Mouse (Mus musculus): ENCODE measurements around the gene Cryzl1.
"Not testable (repeated sequence)": the region's sequence is repeated elsewhere in the genome, so short reads cannot be mapped to it uniquely, and the experiment has no call there.

The Cryzl1 gene

DNA sequence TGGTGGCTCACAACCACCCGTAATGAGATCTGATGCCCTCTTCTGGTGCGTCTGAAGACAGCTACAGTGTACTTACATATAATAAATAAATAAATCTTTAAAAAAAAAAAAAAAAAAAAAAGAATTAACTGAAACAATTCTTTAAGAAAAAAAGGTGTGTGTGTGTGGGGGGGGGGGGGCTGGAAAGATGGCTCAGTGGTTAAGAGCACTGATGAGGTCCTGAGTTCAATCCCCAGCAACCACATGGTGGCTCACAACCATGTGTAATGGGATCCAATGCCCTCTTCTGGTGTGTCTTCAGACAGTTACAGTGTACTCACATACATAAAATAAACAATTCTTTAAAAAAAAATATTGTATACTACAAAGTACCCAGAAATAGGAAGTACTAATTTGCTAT lies 83.4 kb downstream of the Cryzl1 start:
- not testable (repeated sequence) for DNase-seq (ENCODE audit: low read depth)

DNA sequence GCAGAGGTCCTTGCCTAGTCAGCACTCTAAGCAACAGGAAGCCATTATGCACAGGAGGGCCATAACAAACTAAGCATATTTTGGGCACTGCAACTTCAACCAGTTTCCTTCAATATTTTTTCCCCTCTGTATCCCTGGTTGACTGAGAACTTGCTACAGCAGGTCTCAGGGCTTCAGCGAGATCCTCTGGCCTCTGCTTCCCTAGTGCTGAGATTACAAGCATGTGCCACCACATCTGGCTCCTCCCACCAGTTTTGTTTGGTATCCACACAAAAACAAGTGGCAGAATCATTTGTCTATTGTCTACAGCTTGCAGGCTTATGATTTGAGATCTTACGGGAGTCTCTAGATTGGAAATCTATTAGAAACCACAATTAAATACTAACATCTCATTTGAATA lies 83.9 kb downstream of the Cryzl1 start:
- no peak for DNase-seq (ENCODE audit: low read depth)

- DNase-seq (ENCODE audit: low read depth) = no peak
These were observed 88.6 kb downstream of the Cryzl1 start for GRCm38 (mm10) chr16:91640171-91640570.

DNA sequence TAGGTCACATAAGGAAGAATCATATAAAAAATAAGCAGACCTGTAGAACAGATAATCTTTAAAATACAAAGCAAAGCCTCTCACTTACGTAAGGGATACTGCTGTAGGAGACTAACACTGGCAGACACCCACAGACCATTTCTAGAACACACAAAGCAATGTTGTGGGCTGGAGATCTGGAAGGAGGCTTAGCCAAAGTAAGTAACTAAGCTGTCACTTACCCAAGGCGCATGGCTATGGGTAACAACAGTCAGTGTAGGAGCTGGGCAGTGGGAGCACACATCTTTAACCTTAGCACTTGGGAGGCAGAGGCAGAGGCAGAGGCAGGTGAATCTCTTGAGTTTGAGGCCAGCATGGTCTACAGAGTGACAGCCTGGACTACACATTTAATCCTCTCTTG lies 89.1 kb downstream of the Cryzl1 start:
- no peak for DNase-seq (ENCODE audit: low read depth)
